Mouse (Mus musculus) hindbrain, postnatal 0 days (tissue): Measurements from ENCODE around the gene Pde4d. TPM values are rescaled to one million over a fixed set of nuclear protein-coding genes. Genes with fewer than 3 reads are reported as not detected.

Experiments
- ATAC-seq: fragments of 200-750 bp; cut with Nextera tagmentation; 2 replicates; pipeline ENCODE4 v1.8.0; 2017; ENCODE audit warnings: mild to moderate bottlenecking, moderate TSS enrichment, moderate library complexity
- DNase-seq: peaks from one replicate; pipeline ENCODE4 v3.0.0-alpha.2; 2015; ENCODE audit warnings: low spot score
- H3K27ac ChIP-seq: fragments of 300-500 bp; sonication (generic); 2 replicates; pipeline ENCODE4 v1.5.1; 2014; ENCODE audit warnings: mild to moderate bottlenecking
- H3K27me3 ChIP-seq: fragments of 300-500 bp; sonication (generic); 2 replicates; pipeline ENCODE4 v1.6.1; 2014; ENCODE audit warnings: low read length, mixed read lengths; ENCODE audit not compliant: insufficient read depth
- H3K36me3 ChIP-seq: fragments of 300-500 bp; sonication (generic); 2 replicates; pipeline ENCODE4 v1.6.1; 2014; ENCODE audit warnings: low read length, mixed read lengths; ENCODE audit not compliant: insufficient read depth
- H3K4me1 ChIP-seq: fragments of 300-500 bp; sonication (generic); 2 replicates; pipeline ENCODE4 v1.6.1; 2014; ENCODE audit warnings: antibody characterized with exemption, low read length, mixed read lengths; ENCODE audit not compliant: insufficient read depth
- H3K4me2 ChIP-seq: fragments of 300-500 bp; sonication (generic); 2 replicates; pipeline ENCODE4 v1.6.1; 2014; ENCODE audit warnings: low read depth, mild to moderate bottlenecking, low read length, moderate library complexity, mixed read lengths
- H3K4me3 ChIP-seq: fragments of 300-500 bp; sonication (generic); 2 replicates; pipeline ENCODE4 v1.5.1; 2014; ENCODE audit warnings: low read length
- H3K9ac ChIP-seq: fragments of 300-500 bp; sonication (generic); replicated peaks from 2 replicates; pipeline ENCODE4 v1.6.1; 2014; ENCODE audit warnings: mild to moderate bottlenecking, low read length, moderate library complexity, mixed read lengths
- H3K9me3 ChIP-seq: fragments of 300-500 bp; sonication (generic); 2 replicates; pipeline ENCODE4 v1.6.1; 2016; ENCODE audit warnings: low read length, mixed read lengths
- CTCF ChIP-seq: IDR thresholded peaks from 2 replicates; pipeline ENCODE4 v1.5.1; 2016; ENCODE audit warnings: antibody characterized with exemption, control low read depth, low read depth
- WGBS: fragments of 180-500 bp; shearing (Covaris S2); extraction: QIAGEN DNeasy Blood & Tissue Kit; methylation state at CpG from one replicate; pipeline ENCODE4 v1.1.7; 2014; 5-methylcytosine and 5-hydroxymethylcytosine counted together
- polyA plus RNA-seq: library from polyadenylated mRNA; unstranded; fragments of >200 nt; fragmentation: Nextera tagmentation; extraction: Ambion mirVana; gene quantifications from 2 replicates; pipeline ENCODE4 v1.2.1, GENCODE M21; 2015
- total RNA-seq: library from RNA; depleted of rRNA; stranded (reverse); fragments of >200 nt; gene quantifications from 2 replicates; pipeline ENCODE4 v1.2.3, GENCODE M21; 2014

The Pde4d gene
- total and polyA plus RNA-seq, 2 experiments from 2014 or later, result 19.3 to 77.1 TPM

DNA sequence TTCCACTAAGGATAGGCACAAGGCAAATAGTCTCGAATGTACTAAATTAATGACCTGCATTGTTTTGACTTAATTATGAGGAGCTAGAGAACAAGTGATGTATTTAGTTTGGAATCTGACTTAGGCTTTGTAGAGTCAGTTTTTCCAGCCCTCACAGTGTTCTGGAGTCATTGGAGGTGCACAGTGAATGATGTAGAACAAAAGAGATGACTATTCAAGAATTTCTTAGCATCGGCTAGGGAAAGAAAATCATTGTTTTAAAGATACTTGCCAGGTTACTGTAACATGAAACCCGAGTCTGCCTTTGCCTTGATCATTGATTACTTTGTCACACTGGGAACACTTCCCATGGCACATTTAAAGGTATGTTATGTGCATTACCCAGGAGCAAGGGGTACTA lies 1089.6 kb downstream of the Pde4d start:
- Histone ChIP-seq H3K9ac (no peak overlapping the region), H3K36me3 (no peaks in the 10 kb centered on the region), H3K9me3 (no peaks in the 10 kb centered on the region), H3K4me3 (no peak overlapping the region), H3K27me3 (no peaks in the 10 kb centered on the region), H3K27ac (no peak overlapping the region), H3K4me1 (no peaks in the 10 kb centered on the region), H3K4me2 (no peak overlapping the region)
- no peak for TF ChIP-seq CTCF
- 54% methylated on average over 3 of the region's 3 CpGs for WGBS
- no peak for DNase-seq
- no peak for ATAC-seq

DNA sequence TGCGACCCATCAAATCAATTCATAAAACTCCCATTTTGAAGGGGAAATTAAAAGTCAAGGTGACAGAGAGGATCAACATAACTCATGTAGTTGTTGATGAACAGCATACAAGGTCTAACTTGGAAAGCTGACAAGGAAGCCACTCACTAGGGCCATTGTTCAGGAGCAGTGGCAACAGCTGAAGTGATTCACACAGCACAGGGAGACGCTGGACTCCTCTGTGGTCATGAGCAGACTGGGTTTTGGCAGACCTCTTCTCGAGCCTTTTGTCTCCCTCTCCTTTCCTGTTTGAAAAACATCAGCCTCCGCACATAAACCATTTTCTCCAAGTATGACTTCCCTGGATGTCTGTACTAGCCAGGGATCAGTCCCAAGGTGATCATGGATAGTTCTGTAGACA lies 1094.9 kb downstream of the Pde4d start:
- ATAC-seq (peak; percentile 63; the same call in 1 of the 2 replicates), DNase-seq (peak; percentile 59)
- no peak overlapping the region for H3K4me2 ChIP-seq
- WGBS, result 48% methylated on average over 4 of the region's 4 CpGs
- H3K27me3 ChIP-seq, result no peaks in the 10 kb centered on the region
- H3K36me3 ChIP-seq, result no peaks in the 10 kb centered on the region
- no peak for TF ChIP-seq CTCF
- no peaks in the 10 kb centered on the region for H3K4me1 ChIP-seq
- no peaks in the 10 kb centered on the region for H3K9me3 ChIP-seq
- H3K9ac ChIP-seq, result no peak overlapping the region
- H3K27ac ChIP-seq, result no peak overlapping the region
- H3K4me3 ChIP-seq, result no peak overlapping the region

- H3K27me3 ChIP-seq, result no peaks in the 10 kb centered on the region
- H3K9me3 ChIP-seq, result no peaks in the 10 kb centered on the region
- H3K4me3 ChIP-seq, result no peak overlapping the region
- H3K36me3 ChIP-seq, result no peaks in the 10 kb centered on the region
- no peak for DNase-seq
- TF ChIP-seq CTCF, result no peak
- no peak overlapping the region; the same call in 1 of the 2 replicates for H3K4me2 ChIP-seq
- 71% methylated on average over 18 of the region's 18 CpGs for WGBS
- no peak for ATAC-seq
- no peak overlapping the region for H3K27ac ChIP-seq
- no peaks in the 10 kb centered on the region for H3K4me1 ChIP-seq
- no peak overlapping the region for H3K9ac ChIP-seq
These were observed 1096.6 kb downstream of the Pde4d start for GRCm38 (mm10) chr13:109546337-109546736.

DNA sequence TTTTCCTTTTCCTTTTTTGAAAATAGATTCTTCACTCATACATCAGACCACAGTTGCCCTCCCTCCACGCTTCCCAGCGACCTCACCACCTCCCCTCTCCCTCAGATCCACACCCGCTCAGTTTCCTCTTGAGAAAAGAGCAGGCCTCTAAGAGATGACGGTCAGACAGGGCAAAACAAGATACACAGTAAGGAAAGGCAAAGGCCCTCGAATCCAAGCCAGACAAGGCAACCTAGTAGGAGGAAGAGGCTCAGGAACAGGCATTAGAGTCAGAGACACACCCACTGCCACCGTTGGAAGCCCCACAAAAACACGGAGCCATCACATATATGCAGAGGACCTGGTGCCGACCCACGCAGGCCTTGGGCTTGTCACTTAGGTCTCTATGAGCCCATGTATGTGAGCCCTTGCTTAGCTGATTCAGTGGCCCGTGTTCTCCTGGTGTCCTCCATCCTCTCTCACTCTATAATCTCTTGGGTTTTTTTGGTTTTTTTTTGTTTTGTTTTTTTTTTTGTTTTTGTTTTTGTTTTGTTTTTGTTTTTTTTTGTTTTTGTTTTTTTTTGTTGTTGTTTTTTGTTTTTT lies 1097.3 kb downstream of the Pde4d start:
- ATAC-seq, result no peak
- no peak for TF ChIP-seq CTCF
- H3K9ac ChIP-seq, result no peak overlapping the region
- WGBS, result 83% methylated on average over 10 of the region's 10 CpGs
- no peaks in the 10 kb centered on the region for H3K27me3 ChIP-seq
- no peaks in the 10 kb centered on the region for H3K36me3 ChIP-seq
- H3K4me3 ChIP-seq, result no peak overlapping the region
- no peak overlapping the region for H3K27ac ChIP-seq
- no peaks in the 10 kb centered on the region for H3K9me3 ChIP-seq
- no peak overlapping the region for H3K4me2 ChIP-seq
- no peak for DNase-seq
- H3K4me1 ChIP-seq, result no peaks in the 10 kb centered on the region

DNA sequence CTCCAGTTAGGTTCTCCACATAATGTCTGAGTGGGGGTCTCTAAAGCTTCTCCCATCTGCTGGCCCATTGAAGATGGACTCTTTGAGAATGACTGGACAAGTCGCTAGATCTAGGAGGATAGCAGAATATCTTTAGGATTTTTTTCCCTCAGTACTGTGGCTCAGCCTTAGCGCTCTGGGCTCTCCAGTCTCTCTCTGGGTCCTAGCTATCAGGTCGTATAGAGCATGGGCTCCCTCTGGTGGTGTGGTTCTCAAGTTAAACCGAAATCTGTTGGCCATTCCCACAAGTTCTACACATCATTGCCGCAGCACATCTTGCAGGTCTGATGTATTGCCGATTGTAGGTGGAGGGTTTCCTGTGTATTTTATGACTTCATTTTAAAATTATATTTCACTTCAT lies 1098.0 kb downstream of the Pde4d start:
- peak; percentile 72; the same call in 1 of the 2 replicates for ATAC-seq
- WGBS, result 41% methylated on average over 6 of the region's 6 CpGs
- peak; percentile 87 for DNase-seq
- Histone ChIP-seq H3K36me3 (no peaks in the 10 kb centered on the region), H3K4me1 (no peaks in the 10 kb centered on the region), H3K4me2 (no peak overlapping the region), H3K9ac (no peak overlapping the region), H3K27me3 (no peaks in the 10 kb centered on the region), H3K27ac (no peak overlapping the region), H3K4me3 (no peak overlapping the region), H3K9me3 (no peaks in the 10 kb centered on the region)
- peak; percentile 76 for TF ChIP-seq CTCF

DNA sequence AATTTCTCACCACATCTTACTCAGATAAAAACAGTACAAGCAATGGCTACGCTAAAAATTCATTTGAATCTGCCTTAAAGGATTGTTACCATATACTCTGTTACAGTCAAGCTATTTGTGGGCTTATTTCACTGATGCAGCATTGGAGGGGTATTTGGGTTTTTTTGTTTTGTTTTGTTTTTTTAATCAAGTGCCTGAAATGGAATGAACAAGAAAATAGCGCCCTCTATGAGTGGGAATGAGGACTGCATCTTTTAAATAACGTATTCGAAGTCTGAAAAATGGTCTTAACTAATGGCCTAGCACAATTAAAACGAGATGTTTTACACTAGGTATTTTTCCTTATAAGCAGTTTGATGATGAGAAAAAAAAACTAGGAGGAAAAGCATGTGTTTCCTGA lies 1098.5 kb downstream of the Pde4d start:
- H3K27ac ChIP-seq, result no peak overlapping the region
- peak; percentile 53 for TF ChIP-seq CTCF
- WGBS, result 70% methylated on average over 5 of the region's 5 CpGs
- DNase-seq (peak; percentile 51), ATAC-seq (no peak)
- H3K4me2 ChIP-seq, result no peak overlapping the region
- H3K27me3 ChIP-seq, result no peaks in the 10 kb centered on the region
- no peaks in the 10 kb centered on the region for H3K36me3 ChIP-seq
- no peaks in the 10 kb centered on the region for H3K9me3 ChIP-seq
- H3K4me3 ChIP-seq, result no peak overlapping the region
- H3K9ac ChIP-seq, result no peak overlapping the region
- no peaks in the 10 kb centered on the region for H3K4me1 ChIP-seq

DNA sequence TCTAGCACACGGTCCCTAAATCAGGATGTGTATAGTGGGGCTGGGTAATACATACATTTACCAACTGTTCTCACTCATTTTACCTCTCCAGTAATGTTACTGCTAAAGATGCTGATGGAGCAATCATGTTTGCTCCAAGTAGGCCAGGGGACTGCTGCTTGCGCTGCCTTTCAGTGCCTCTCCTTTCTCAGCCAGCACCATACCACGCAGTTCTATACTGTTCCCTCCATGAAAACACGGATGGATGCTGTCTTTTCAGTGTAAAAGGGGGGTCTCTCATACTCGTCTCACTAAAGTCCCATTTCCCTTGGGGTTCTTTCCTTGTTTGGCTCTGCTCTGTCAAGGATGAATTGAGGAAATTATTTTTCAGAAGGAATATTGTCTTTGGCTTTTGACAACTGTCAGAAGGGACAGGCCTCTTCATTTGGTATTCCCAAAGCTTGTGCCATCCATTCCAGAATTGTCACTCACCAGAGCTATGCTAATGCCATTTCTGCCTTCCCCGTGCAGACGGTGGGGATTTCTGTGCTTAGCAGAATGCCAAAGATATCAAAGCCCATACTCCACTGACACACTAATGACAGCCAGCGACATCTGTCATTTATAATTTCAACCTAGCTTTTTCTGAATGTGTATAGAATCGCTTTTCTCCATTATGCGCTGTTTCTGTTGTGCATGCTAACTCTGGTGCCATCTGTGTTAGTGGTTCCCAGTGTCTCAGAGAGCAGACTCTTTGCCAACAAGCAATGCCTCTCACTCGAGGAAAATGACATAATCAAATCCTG lies 1099.2 kb downstream of the Pde4d start:
- Histone ChIP-seq H3K27ac (peak overlapping the region; percentile 12; the same call in 1 of the 2 replicates), H3K4me2 (no peak overlapping the region), H3K9ac (no peak overlapping the region), H3K4me1 (no peaks in the 10 kb centered on the region), H3K36me3 (no peaks in the 10 kb centered on the region), H3K4me3 (no peak overlapping the region), H3K27me3 (no peaks in the 10 kb centered on the region), H3K9me3 (no peaks in the 10 kb centered on the region)
- no peak for TF ChIP-seq CTCF
- DNase-seq (no peak), ATAC-seq (no peak)
- 60% methylated on average over 11 of the region's 11 CpGs for WGBS
